Mouse (Mus musculus) CD4-positive naive resting alpha-beta T cell, adult 76 days (primary cell): ENCODE results near the gene Taf12. TPM values are rescaled to one million over a fixed set of nuclear protein-coding genes. Genes with fewer than 3 reads are reported as not detected.

Experiments used
- total RNA-seq: library from RNA; stranded (reverse); gene quantifications from one replicate; pipeline ENCODE4 v1.2.4, GENCODE M21; 2023

Gene Taf12
- total RNA-seq: 30.9 TPM

GRCm38 (mm10) chr4:132274156-132274862 is at the start of gene Taf12:
Gene Taf12, plus strand, starts transcription at chr4:132274375.

GRCm38 (mm10) chr4:132261514-132262357 is 12.4 kb upstream of the Taf12 start, which contains the start of gene Gmeb1:
Gene Gmeb1, minus strand, starts transcription at chr4:132261602.

GRCm38 (mm10) chr4:132302939-132303479 is 28.8 kb downstream of the Taf12 start, which contains the start of gene Rab42:
Gene Rab42, minus strand, starts transcription at chr4:132303385.

GRCm38 (mm10) chr4:132329115-132329834 is 55.1 kb downstream of the Taf12 start, which contains the start of gene Trnau1ap:
Gene Trnau1ap, minus strand, starts transcription at chr4:132329538.

Other genes with a start within 250 kb of the Taf12 start
- 0.47 TPM for gene Gm10300, start 199.7 kb upstream of the Taf12 start, total RNA-seq
- gene Epb41, start 199.1 kb upstream of the Taf12 start, total RNA-seq: 145 TPM
- not detected for gene Oprd1, start 129.9 kb upstream of the Taf12 start, total RNA-seq
- 82.8 TPM for gene Ythdf2, start 62.1 kb upstream of the Taf12 start, total RNA-seq
- gene Gmeb1, start 12.8 kb upstream of the Taf12 start, total RNA-seq: 37.5 TPM
- gene Rab42, start 29.0 kb downstream of the Taf12 start, total RNA-seq: not detected
- gene Trnau1ap, start 55.2 kb downstream of the Taf12 start, total RNA-seq: 27.8 TPM
- 18.3 TPM for gene Rcc1, start 79.2 kb downstream of the Taf12 start, total RNA-seq
- gene Phactr4, start 148.1 kb downstream of the Taf12 start, total RNA-seq: 17.0 TPM
- gene Med18, start 189.5 kb downstream of the Taf12 start, total RNA-seq: 10.2 TPM
- gene Sesn2, start 236.1 kb downstream of the Taf12 start, total RNA-seq: 8.7 TPM